Comparison of ENCODE assay signal across 10 mouse cellular contexts in the genomic region with DNA sequence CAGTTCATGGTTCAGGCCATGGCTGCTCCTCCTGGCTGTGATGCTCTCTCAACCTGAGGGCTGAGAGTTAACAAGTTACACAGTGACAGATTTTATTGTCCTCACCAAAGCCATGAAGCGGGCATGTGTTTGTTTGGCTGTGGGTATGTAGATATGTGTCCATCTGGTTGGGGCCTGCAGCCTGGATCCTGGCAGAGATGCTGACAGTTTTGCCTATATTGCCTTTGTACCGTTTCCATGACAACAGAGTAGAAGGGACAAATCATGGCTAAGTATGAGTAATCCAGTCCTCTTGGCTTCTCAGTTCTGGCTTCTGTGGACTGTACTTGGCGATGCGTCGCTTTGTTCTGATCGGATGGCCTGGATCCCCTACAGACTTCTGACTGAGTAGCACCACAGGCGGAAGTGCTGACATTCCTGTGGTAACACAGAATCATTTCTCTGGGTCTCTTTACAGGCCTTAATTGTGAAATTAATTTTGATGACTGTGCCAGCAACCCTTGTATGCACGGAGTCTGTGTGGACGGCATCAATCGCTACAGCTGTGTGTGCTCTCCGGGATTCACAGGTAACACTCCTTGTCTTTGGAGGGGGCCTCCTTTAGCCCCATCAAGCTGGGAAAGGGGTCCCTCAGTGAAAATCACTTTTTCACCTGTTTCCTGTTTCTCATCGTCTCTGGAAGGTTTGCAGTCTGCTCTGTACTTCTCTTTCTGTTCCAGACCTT. TPM values are rescaled to one million over a fixed set of nuclear protein-coding genes. Genes with fewer than 3 reads are reported as not detected.
DNase-seq lines count a peak whose midpoint lies in the region; ATAC-seq and TF ChIP-seq lines count a peak whose summit lies in the region.
"Had no signal": no experiment of that assay in that cellular context is flagged by ENCODE, and none has a peak within 500 bp of the region (broad histone marks: within the 10 kb centered on the region; RNA-seq: fewer than 3 reads in every experiment).

No protein-coding gene starts in this region.

- WGBS in kidney, postnatal 0 days: 83% methylated on average over 12 of the region's 12 CpGs

- no peak for DNase-seq in kidney, postnatal 0 days (ENCODE audit: low spot score)
- DNase-seq in kidney, adult 9 months: no peak
- DNase-seq in cerebellum, adult 11-12 months: peak; percentile 23
- DNase-seq in heart, adult 8-10 months (ENCODE audit: low spot score): peak; percentile 43
- DNase-seq in layer of hippocampus, adult 9-10 months (ENCODE audit: low spot score): peak; percentile 63
- DNase-seq in urinary bladder, adult 18-20 months (ENCODE audit: low spot score in 2 of 2): no peak
- no peak for DNase-seq in adrenal gland, postnatal 36 days

- H3K4me1 ChIP-seq in kidney, postnatal 0 days (replicated peaks; ENCODE audit: insufficient read depth, low read length): 0 out of 2 replicates have a peak, but pooled peaks cover 3% of the 10 kb centered on the region

- no peaks in the 10 kb centered on the region; the same call in 1 of the 2 replicates for H3K9me3 ChIP-seq in kidney, postnatal 0 days (replicated peaks; ENCODE audit: low read length)

- H3K9ac ChIP-seq in kidney, postnatal 0 days (ENCODE audit: low read depth, low read length): no peak overlapping the region

- H3K4me3 ChIP-seq in kidney, postnatal 0 days (replicated peaks; ENCODE audit: low read depth, low read length): no peak overlapping the region

- H3K36me3 ChIP-seq in kidney, postnatal 0 days (ENCODE audit: insufficient read depth, low read length): peaks cover 53% of the 10 kb centered on the region
- H3K36me3 ChIP-seq: G1E had no signal

- no peak overlapping the region for H3K4me2 ChIP-seq in kidney, postnatal 0 days (ENCODE audit: low read length)

- no peaks in the 10 kb centered on the region for H3K27me3 ChIP-seq in kidney, postnatal 0 days (ENCODE audit: insufficient read depth, low read length)

- H3K27ac ChIP-seq in kidney, postnatal 0 days: peak overlapping the region; percentile 38; the same call in 1 of the 2 replicates

- TF ChIP-seq CTCF in kidney, postnatal 0 days (IDR thresholded peaks at IDR 0.05; ENCODE audit: low read depth): no peak

- ATAC-seq in kidney, postnatal 0 days (replicated peaks; ENCODE audit: low FRiP score, low read depth): 0 out of 2 replicates have a peak, but pooled peaks have one; percentile 8
- no peak for ATAC-seq in megakaryocyte progenitor cell, adult 5-6 weeks (replicated peaks; ENCODE audit: poor library complexity)

RNA-seq across cellular contexts. Expression of gene Adam30, which starts 53.7 kb away (rescaled TPM):
- not detected in 2 replicates for polyA plus RNA-seq in kidney, postnatal 0 days (2015; fragmentation: Nextera tagmentation; extraction: Ambion mirVana)
- total RNA-seq in heart, adult 8-10 months (2022): not detected
- total RNA-seq in megakaryocyte progenitor cell, adult 5-6 weeks (2015): 0.05 TPM in 1 of 2 replicates, not detected in the other
- not detected in 2 replicates for total RNA-seq in megakaryocyte progenitor cell, adult 5-6 weeks (2017)
- not detected for total RNA-seq in adrenal gland, postnatal 36 days (2021)
- polyA plus RNA-seq: G1E; lung, embryonic 16.5 days had no signal

Comparison
In these comparisons a context has a peak if more than half of its experiments do, and no peak if none do; other contexts are left out.
1. DNase-seq: peak in cerebellum, adult 11-12 months (single experiment), heart, adult 8-10 months (single experiment) and layer of hippocampus, adult 9-10 months (single experiment); none in kidney, postnatal 0 days (single experiment), kidney, adult 9 months (single experiment), urinary bladder, adult 18-20 months (0 of 2) and adrenal gland, postnatal 36 days (0 of 2).